Mouse (Mus musculus) duodenum, adult 2 months (tissue): ENCODE data around the gene Cd274. TPM values are rescaled to one million over a fixed set of nuclear protein-coding genes. Genes with fewer than 3 reads are reported as not detected.

ENCODE experiments used
- polyA plus RNA-seq: library from polyadenylated mRNA; depleted of rRNA; stranded (reverse); fragments of >200 nt; gene quantifications from 2 replicates; pipeline ENCODE4 v1.2.3, GENCODE M21; 2012; ENCODE audit warnings: low replicate concordance; rRNA removed

The Cd274 gene
- 0.63 and 0.76 TPM in 2 replicates for polyA plus RNA-seq

DNA sequence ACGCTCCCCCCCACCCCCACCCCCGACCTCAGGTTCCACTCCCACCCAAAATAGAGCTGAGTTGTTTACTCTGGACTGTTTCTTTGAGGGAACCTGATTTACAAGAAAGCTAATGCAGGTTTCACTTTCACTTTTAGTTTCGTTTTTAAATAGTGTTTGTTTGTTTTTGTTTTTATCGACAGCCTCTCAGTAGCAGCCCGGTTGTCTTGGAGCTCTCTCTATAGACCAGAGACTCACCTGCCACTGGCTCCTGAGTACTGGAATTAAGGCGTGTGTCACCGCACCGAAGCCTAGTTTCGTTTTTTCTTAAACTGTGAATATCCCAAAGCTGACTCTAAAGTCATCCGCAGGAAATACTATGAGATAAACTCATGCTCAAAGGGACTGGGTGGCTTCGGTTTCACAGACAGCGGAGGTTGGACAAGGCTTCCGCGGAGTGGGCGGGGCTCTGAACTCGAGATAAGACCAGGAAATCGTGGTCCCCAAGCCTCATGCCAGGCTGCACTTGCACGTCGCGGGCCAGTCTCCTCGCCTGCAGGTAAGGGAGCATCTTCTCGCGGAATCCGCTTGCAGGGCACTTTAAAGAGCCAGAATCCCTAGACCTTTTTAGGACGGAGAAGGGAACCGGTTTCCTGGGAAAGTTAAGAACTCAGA lies at the start of gene Cd274, which contains the start of gene Plgrkt:
TSS of gene Cd274 (plus strand) at position 487 of the 654 bp plus-strand sequence.
TSS of gene Plgrkt (minus strand) at position 422 of the 654 bp plus-strand sequence.

GRCm38 (mm10) chr19:29325053-29325851 lies 42.0 kb upstream of the Cd274 start, which contains the start of gene Insl6:
Gene Insl6 (minus strand): TSS chr19:29325356.

DNA sequence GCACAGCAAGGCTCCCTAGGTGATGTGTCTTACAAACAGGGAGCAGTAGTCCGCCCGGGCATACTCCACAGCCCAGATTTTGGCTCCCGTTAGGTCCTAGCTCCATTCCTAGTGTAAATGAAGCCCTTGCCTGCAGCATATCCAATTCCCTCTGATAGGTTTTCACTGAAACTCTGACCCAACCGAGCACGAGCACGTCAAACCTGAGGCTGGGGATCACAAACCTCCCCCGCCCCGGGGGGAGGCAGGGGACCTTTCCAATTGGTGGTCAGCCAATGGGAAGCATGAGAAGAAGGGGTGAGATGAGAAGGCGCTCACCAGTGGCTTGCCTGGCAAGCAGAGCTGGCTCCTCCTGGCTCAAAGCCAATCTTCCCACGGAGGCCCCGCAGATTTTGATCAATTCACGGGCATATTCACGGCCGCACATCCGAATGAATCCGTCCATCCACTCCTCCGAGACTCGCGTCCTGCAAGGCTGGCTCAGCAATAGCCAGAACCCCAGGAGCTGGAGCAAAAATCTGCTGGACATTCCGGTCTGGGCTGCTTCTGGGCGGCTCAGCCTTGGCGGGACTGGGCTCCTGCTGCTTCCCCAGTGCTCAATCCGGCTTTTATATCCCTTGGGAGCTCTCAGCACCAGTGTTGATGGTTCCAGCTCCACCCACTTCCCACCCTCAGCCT lies 33.0 kb upstream of the Cd274 start, which contains the start of gene Rln1:
TSS of gene Rln1 (minus strand) at position 603 of the 678 bp plus-strand sequence.

GRCm38 (mm10) chr19:29410619-29411018 lies 43.4 kb downstream of the Cd274 start, which contains the start of gene Pdcd1lg2:
Gene Pdcd1lg2 (plus strand): TSS chr19:29410919.

Other genes starting within 250 kb of the Cd274 start
- gene Jak2, start 115.6 kb upstream of the Cd274 start, polyA plus RNA-seq, result 3.8 and 7.3 TPM in 2 replicates
- 7.9 and 10.8 TPM in 2 replicates for gene Insl6, start 42.1 kb upstream of the Cd274 start, polyA plus RNA-seq
- gene Rln1, start 32.8 kb upstream of the Cd274 start, polyA plus RNA-seq, result not detected in 2 replicates
- gene Plgrkt, start 65 bp upstream of the Cd274 start, polyA plus RNA-seq, result 21.7 and 29.1 TPM in 2 replicates
- gene Pdcd1lg2, start 43.5 kb downstream of the Cd274 start, polyA plus RNA-seq, result 0.19 and 0.30 TPM in 2 replicates
- 3.2 and 5.5 TPM in 2 replicates for gene Ric1, start 154.8 kb downstream of the Cd274 start, polyA plus RNA-seq